Mouse (Mus musculus): ENCODE results near the gene Asf1a. TPM values are rescaled to one million over a fixed set of nuclear protein-coding genes. Genes with fewer than 3 reads are reported as not detected.
A peak's percentile ranks its signal among the peaks of the same experiment; 100 is the strongest.

Gene Asf1a
- total RNA-seq, 2 experiments from 2014 or later = 34.4 to 35.1 TPM

- DNase-seq = no peak
These were observed 38.9 kb downstream of the Asf1a start for GRCm38 (mm10) chr10:53635246-53635971.

- peak; percentile 40 for DNase-seq
These were observed 45.0 kb downstream of the Asf1a start for GRCm38 (mm10) chr10:53641507-53641906.

- no peak for DNase-seq
These were observed 54.1 kb downstream of the Asf1a start for GRCm38 (mm10) chr10:53650683-53651082.

- peak; percentile 5 for DNase-seq
These were observed 57.7 kb downstream of the Asf1a start for GRCm38 (mm10) chr10:53654239-53654638.

Other genes with a start within 250 kb of the Asf1a start
- gene Cep85l, start 216.8 kb upstream of the Asf1a start, total RNA-seq (2021) = 10 to 100 TPM; 15.7 to 17.4 TPM
- gene Mcm9, start 33.7 kb downstream of the Asf1a start, total RNA-seq (2021) = 10 to 100 TPM in 1 of 2 experiments, 1 to 10 TPM in 1; 8.9 to 14.3 TPM
- 1 to 10 TPM; 2.2 to 2.9 TPM for gene Fam184a, start 154.4 kb downstream of the Asf1a start, total RNA-seq (2021)